Mouse (Mus musculus): ENCODE data around the gene Gmds. TPM values are rescaled to one million over a fixed set of nuclear protein-coding genes. Genes with fewer than 3 reads are reported as not detected.

The Gmds gene
- polyA plus RNA-seq, 1 experiment = 5.2 TPM

- TF ChIP-seq POLR2A (IDR thresholded peaks at IDR 0.05; ENCODE audit: control insufficient read depth, low read depth, low read length) (no peak), CTCF (IDR thresholded peaks at IDR 0.05; ENCODE audit: control insufficient read depth, insufficient read depth, insufficient replicate concordance, low read depth, low read length) (no peak)
- no peak overlapping the region for H3K27ac ChIP-seq (ENCODE audit: control insufficient read depth, insufficient read depth, low read depth, low read length)
- no peaks in the 10 kb centered on the region for H3K27me3 ChIP-seq (ENCODE audit: control insufficient read depth, insufficient read depth, low read length)
- H3K4me1 ChIP-seq (ENCODE audit: control insufficient read depth, insufficient read depth, low read length) = no peaks in the 10 kb centered on the region
- H3K36me3 ChIP-seq (ENCODE audit: control insufficient read depth, insufficient read depth, low read length) = no peaks in the 10 kb centered on the region
- H3K4me3 ChIP-seq (ENCODE audit: control insufficient read depth, low read depth, low read length) = no peak overlapping the region
Observed at GRCm38 (mm10) chr13:31874427-31874826, 464.1 kb downstream of the Gmds start.

- Histone ChIP-seq H3K27ac (ENCODE audit: control insufficient read depth, insufficient read depth, low read depth, low read length) (no peak overlapping the region), H3K4me1 (ENCODE audit: control insufficient read depth, insufficient read depth, low read length) (no peaks in the 10 kb centered on the region), H3K4me3 (ENCODE audit: control insufficient read depth, low read depth, low read length) (no peak overlapping the region), H3K27me3 (ENCODE audit: control insufficient read depth, insufficient read depth, low read length) (no peaks in the 10 kb centered on the region), H3K36me3 (ENCODE audit: control insufficient read depth, insufficient read depth, low read length) (no peaks in the 10 kb centered on the region)
- TF ChIP-seq POLR2A (IDR thresholded peaks at IDR 0.05; ENCODE audit: control insufficient read depth, low read depth, low read length) (no peak), CTCF (IDR thresholded peaks at IDR 0.05; ENCODE audit: control insufficient read depth, insufficient read depth, insufficient replicate concordance, low read depth, low read length) (no peak)
Observed at GRCm38 (mm10) chr13:31873269-31873668, 465.3 kb downstream of the Gmds start.

GRCm38 (mm10) chr13:31864786-31865185 lies 473.8 kb downstream of the Gmds start:
- Histone ChIP-seq H3K4me1 (ENCODE audit: control insufficient read depth, insufficient read depth, low read length) (no peaks in the 10 kb centered on the region), H3K27ac (ENCODE audit: control insufficient read depth, insufficient read depth, low read depth, low read length) (no peak overlapping the region), H3K4me3 (ENCODE audit: control insufficient read depth, low read depth, low read length) (no peak overlapping the region), H3K36me3 (ENCODE audit: control insufficient read depth, insufficient read depth, low read length) (no peaks in the 10 kb centered on the region), H3K27me3 (ENCODE audit: control insufficient read depth, insufficient read depth, low read length) (no peaks in the 10 kb centered on the region)
- no peak for TF ChIP-seq POLR2A (IDR thresholded peaks at IDR 0.05; ENCODE audit: control insufficient read depth, low read depth, low read length)
- no peak for TF ChIP-seq CTCF (IDR thresholded peaks at IDR 0.05; ENCODE audit: control insufficient read depth, insufficient read depth, insufficient replicate concordance, low read depth, low read length)

- H3K27me3 ChIP-seq (ENCODE audit: control insufficient read depth, insufficient read depth, low read length) = no peaks in the 10 kb centered on the region
- no peaks in the 10 kb centered on the region for H3K4me1 ChIP-seq (ENCODE audit: control insufficient read depth, insufficient read depth, low read length)
- H3K4me3 ChIP-seq (ENCODE audit: control insufficient read depth, low read depth, low read length) = no peak overlapping the region
- no peak overlapping the region for H3K27ac ChIP-seq (ENCODE audit: control insufficient read depth, insufficient read depth, low read depth, low read length)
- TF ChIP-seq POLR2A (IDR thresholded peaks at IDR 0.05; ENCODE audit: control insufficient read depth, low read depth, low read length) (no peak), CTCF (IDR thresholded peaks at IDR 0.05; ENCODE audit: control insufficient read depth, insufficient read depth, insufficient replicate concordance, low read depth, low read length) (no peak)
- H3K36me3 ChIP-seq (ENCODE audit: control insufficient read depth, insufficient read depth, low read length) = no peaks in the 10 kb centered on the region
Observed at GRCm38 (mm10) chr13:31863461-31863860, 475.1 kb downstream of the Gmds start.

- TF ChIP-seq CTCF (IDR thresholded peaks at IDR 0.05; ENCODE audit: control insufficient read depth, insufficient read depth, insufficient replicate concordance, low read depth, low read length) (no peak), POLR2A (IDR thresholded peaks at IDR 0.05; ENCODE audit: control insufficient read depth, low read depth, low read length) (no peak)
- Histone ChIP-seq H3K27ac (ENCODE audit: control insufficient read depth, insufficient read depth, low read depth, low read length) (no peak overlapping the region), H3K27me3 (ENCODE audit: control insufficient read depth, insufficient read depth, low read length) (no peaks in the 10 kb centered on the region), H3K36me3 (ENCODE audit: control insufficient read depth, insufficient read depth, low read length) (no peaks in the 10 kb centered on the region), H3K4me3 (ENCODE audit: control insufficient read depth, low read depth, low read length) (no peak overlapping the region), H3K4me1 (ENCODE audit: control insufficient read depth, insufficient read depth, low read length) (no peaks in the 10 kb centered on the region)
Observed at GRCm38 (mm10) chr13:31860200-31860599, 478.3 kb downstream of the Gmds start.

- Histone ChIP-seq H3K27ac (ENCODE audit: control insufficient read depth, insufficient read depth, low read depth, low read length) (no peak overlapping the region), H3K4me1 (ENCODE audit: control insufficient read depth, insufficient read depth, low read length) (no peaks in the 10 kb centered on the region), H3K36me3 (ENCODE audit: control insufficient read depth, insufficient read depth, low read length) (no peaks in the 10 kb centered on the region), H3K27me3 (ENCODE audit: control insufficient read depth, insufficient read depth, low read length) (no peaks in the 10 kb centered on the region), H3K4me3 (ENCODE audit: control insufficient read depth, low read depth, low read length) (no peak overlapping the region)
- TF ChIP-seq POLR2A (IDR thresholded peaks at IDR 0.05; ENCODE audit: control insufficient read depth, low read depth, low read length) (no peak), CTCF (IDR thresholded peaks at IDR 0.05; ENCODE audit: control insufficient read depth, insufficient read depth, insufficient replicate concordance, low read depth, low read length) (no peak)
Observed at GRCm38 (mm10) chr13:31854000-31854399, 484.5 kb downstream of the Gmds start.

- Histone ChIP-seq H3K36me3 (ENCODE audit: control insufficient read depth, insufficient read depth, low read length) (no peaks in the 10 kb centered on the region), H3K4me3 (ENCODE audit: control insufficient read depth, low read depth, low read length) (no peak overlapping the region), H3K27me3 (ENCODE audit: control insufficient read depth, insufficient read depth, low read length) (no peaks in the 10 kb centered on the region), H3K4me1 (ENCODE audit: control insufficient read depth, insufficient read depth, low read length) (no peaks in the 10 kb centered on the region), H3K27ac (ENCODE audit: control insufficient read depth, insufficient read depth, low read depth, low read length) (no peak overlapping the region)
- TF ChIP-seq POLR2A (IDR thresholded peaks at IDR 0.05; ENCODE audit: control insufficient read depth, low read depth, low read length) = no peak
- no peak for TF ChIP-seq CTCF (IDR thresholded peaks at IDR 0.05; ENCODE audit: control insufficient read depth, insufficient read depth, insufficient replicate concordance, low read depth, low read length)
Observed at GRCm38 (mm10) chr13:31853564-31853963, 485.0 kb downstream of the Gmds start.

Data from testis, adult 2 months (tissue).